Mouse (Mus musculus) lung, postnatal 0 days (tissue): ENCODE measurements around the gene Dusp12.

Experiments
- CTCF ChIP-seq: IDR thresholded peaks from 2 replicates; pipeline ENCODE4 v1.5.1; 2016; ENCODE audit warnings: antibody characterized with exemption, mild to moderate bottlenecking
- EP300 ChIP-seq: IDR thresholded peaks from 2 replicates; pipeline ENCODE4 v1.6.1; 2016; ENCODE audit warnings: antibody characterized with exemption, mild to moderate bottlenecking, control low read depth

DNA sequence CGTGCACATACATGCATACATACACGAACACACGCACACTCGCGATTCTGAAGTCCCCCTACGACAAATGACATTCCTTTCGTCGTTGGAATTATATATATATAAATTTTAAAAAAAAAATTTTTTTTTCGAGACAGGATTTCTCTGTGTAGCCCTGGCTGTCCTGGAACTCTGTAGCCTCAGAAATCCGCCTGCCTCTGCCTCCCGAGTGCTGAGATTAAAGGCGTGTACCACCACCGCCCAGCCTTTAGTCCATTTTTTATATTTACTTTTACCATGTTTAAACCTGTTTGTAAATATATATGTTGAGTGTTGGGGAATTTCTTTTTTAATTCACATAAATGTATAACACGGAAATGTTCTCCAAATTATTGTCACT, 16.4 kb downstream of the Dusp12 start:
- TF ChIP-seq CTCF: no peak
- no peak; the same call in 1 of the 2 replicates for TF ChIP-seq EP300
